Mouse (Mus musculus): ENCODE data around the gene Btn2a2. TPM values are rescaled to one million over a fixed set of nuclear protein-coding genes. Genes with fewer than 3 reads are reported as not detected.

Btn2a2 gene
- total and polyA plus RNA-seq, 3 experiments = 1.2 to 2.1 (median 1.3) TPM

DNA sequence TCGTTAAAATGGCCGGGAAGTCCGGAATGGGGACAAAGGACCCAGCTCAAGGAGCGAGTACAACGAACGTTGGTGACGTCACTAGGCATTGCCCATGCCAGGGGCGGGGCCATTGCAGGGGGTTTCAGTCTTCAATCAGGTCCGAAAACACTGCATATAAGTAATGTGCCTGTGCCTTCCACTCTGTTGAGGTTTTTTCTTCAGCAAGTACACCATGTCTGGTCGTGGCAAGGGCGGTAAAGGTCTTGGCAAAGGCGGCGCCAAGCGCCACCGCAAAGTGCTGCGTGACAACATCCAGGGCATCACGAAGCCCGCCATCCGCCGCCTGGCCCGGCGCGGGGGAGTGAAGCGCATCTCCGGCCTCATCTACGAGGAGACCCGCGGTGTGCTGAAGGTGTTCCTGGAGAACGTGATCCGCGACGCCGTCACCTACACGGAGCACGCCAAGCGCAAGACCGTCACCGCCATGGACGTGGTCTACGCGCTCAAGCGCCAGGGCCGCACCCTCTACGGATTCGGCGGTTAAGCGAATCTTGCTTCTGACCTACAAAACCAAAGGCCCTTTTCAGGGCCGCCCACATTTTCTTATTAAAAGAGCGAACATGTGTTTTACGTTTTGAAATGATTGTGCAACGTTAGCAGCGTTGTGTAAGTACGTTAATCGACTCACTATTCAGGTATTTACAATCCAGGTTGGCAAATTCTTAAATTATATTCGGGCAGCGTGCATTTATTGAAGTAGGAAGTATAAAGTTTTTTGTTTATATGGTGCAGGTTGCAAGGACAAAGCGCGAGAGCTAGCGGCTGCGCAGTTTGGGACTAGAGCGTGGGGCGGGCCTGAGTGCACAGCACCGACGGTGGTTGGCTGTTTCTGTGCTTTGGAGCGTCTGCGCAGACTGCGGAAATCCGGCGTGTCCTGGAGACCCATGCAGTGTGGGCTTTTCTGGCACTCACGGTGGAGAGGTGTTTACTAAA is 42.5 kb upstream of the Btn2a2 start, which contains the start of gene Hist1h4h (continued):
- TF ChIP-seq MEF2A (IDR thresholded peaks at IDR 0.05; ENCODE audit: borderline replicate concordance, low read depth, low read length) = peak; percentile 60
- peak; percentile 89 for TF ChIP-seq TCF12 (IDR thresholded peaks at IDR 0.05; ENCODE audit: low read depth, low read length)
- TF ChIP-seq TBP (conservative IDR thresholded peaks at IDR 0.05; ENCODE audit: low read depth, low read length) = peak; percentile 99
- TF ChIP-seq NRF1 (IDR thresholded peaks at IDR 0.05; ENCODE audit: low read depth, low read length) = peak; percentile 87
- peak; percentile 70 for TF ChIP-seq MYC (IDR thresholded peaks at IDR 0.05; ENCODE audit: low read depth, low read length)
- TF ChIP-seq JUN (IDR thresholded peaks at IDR 0.05; ENCODE audit: insufficient read depth, low read depth, low read length) = peak; percentile 60
- no peak for TF ChIP-seq EP300 (IDR thresholded peaks at IDR 0.05; ENCODE audit: low read length)
- TF ChIP-seq RAD21 (IDR thresholded peaks at IDR 0.05; ENCODE audit: low read depth, low read length) = no peak
- peak; percentile 97 for TF ChIP-seq RCOR1 (conservative IDR thresholded peaks at IDR 0.05; ENCODE audit: low read depth, low read length)
- peak; percentile 76 for TF ChIP-seq MAZ (IDR thresholded peaks at IDR 0.05; ENCODE audit: low read depth, low read length)
- TF ChIP-seq ZNF384 (IDR thresholded peaks at IDR 0.05; ENCODE audit: low read depth, low read length) = peak; percentile 81
- TF ChIP-seq UBTF (IDR thresholded peaks at IDR 0.05; ENCODE audit: low read depth, low read length) = no peak; the same call in 1 of the 2 replicates
- TF ChIP-seq KAT2A (IDR thresholded peaks at IDR 0.05; ENCODE audit: insufficient replicate concordance, low read length) = 0 out of 2 replicates have a peak, but pooled peaks have one; percentile 66
- peak; percentile 90 for TF ChIP-seq MAX (IDR thresholded peaks at IDR 0.05; ENCODE audit: low read length)
- peak; percentile 12; the same call in 1 of the 2 replicates for TF ChIP-seq USF2 (conservative IDR thresholded peaks at IDR 0.05; ENCODE audit: low read depth, low read length)
- TF ChIP-seq ELF1 (IDR thresholded peaks at IDR 0.05; ENCODE audit: low read depth, low read length) = peak; percentile 94

DNA sequence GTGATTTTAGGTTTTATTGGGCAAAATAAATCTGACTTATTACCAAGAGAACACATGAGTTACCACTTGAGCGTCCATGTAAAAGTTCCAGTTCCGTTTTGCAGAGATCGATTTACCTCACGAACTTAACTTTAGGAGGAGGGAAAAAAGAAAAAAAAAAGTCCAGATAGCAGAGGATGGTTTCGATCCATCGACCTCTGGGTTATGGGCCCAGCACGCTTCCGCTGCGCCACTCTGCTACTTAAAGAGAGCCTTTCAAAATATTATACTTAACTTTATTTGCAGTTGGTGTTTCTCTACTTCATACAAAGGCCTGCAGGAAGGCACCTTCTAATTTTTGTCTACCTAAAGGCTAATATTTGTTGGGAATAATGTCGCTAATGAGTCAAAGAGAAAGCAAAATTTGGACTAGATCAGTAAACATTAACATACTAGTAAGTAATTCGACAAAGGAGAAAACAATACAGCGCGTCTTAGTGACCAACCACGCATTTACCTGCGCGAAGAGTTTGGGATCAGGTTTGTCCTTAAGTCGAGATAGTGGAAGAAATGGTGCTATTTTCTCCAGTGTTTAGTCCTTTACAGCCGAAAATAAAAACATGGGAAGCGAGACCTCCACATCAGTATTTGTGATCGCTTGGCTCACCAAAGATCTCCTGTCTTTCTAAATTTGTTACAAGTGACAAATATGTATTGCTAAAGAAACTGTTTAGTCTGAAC is 41.7 kb upstream of the Btn2a2 start:
- Histone ChIP-seq H3K9me3 (replicated peaks; ENCODE audit: low read length) (no peaks in the 10 kb centered on the region), H3K27me3 (replicated peaks) (no peaks in the 10 kb centered on the region), H3K4me1 (ENCODE audit: control insufficient read depth in 1 of 2, insufficient read depth in 2 of 2) (peaks cover 7 to 32% of the 10 kb centered on the region in 2 experiments), H3K27ac (ENCODE audit: insufficient read depth, low read depth) (peak overlapping the region; percentile 74), H3K4me3 (replicated peaks in 1 of 3; ENCODE audit: low read depth in 2 of 3, low read length in 2 of 3, poor library complexity in 1 of 3) (peak overlapping the region; percentile 58 to 67 (median 67)), H3K9ac (ENCODE audit: insufficient read depth, low read depth) (peak overlapping the region; percentile 89), H3K79me2 (replicated peaks; ENCODE audit: control insufficient read depth, extremely low read depth, insufficient read depth, poor library complexity, severe bottlenecking) (no peaks in the 10 kb centered on the region), H3K4me2 (ENCODE audit: insufficient read depth, low read depth, poor library complexity, severe bottlenecking) (peak overlapping the region; percentile 80), H3K36me3 (replicated peaks in 1 of 2; ENCODE audit: control insufficient read depth in 1 of 2, insufficient read depth in 1 of 2, low read length in 1 of 2) (no peaks in the 10 kb centered on the region)
- peak; percentile 70 for DNase-seq (ENCODE audit: extremely low read depth)
- dilution Hi-C loops (cut with MboI; ENCODE audit: extremely low pct_ligation_motif_present, extremely low pct_unique_long_range_greater_than_20kb, low sequenced_read_pairs) = no loop called here
- TF ChIP-seq MEF2A (IDR thresholded peaks at IDR 0.05; ENCODE audit: borderline replicate concordance, low read depth, low read length) = no peak; the same call in 1 of the 2 replicates
- TF ChIP-seq ELF1 (IDR thresholded peaks at IDR 0.05; ENCODE audit: low read depth, low read length) = peak; percentile 98
- TF ChIP-seq MYC (IDR thresholded peaks at IDR 0.05; ENCODE audit: low read depth, low read length) = peak; percentile 73; the same call in 1 of the 2 replicates
- TF ChIP-seq KAT2A (IDR thresholded peaks at IDR 0.05; ENCODE audit: insufficient replicate concordance, low read length) = peak; percentile 74; the same call in 1 of the 2 replicates
- no peak for TF ChIP-seq MAZ (IDR thresholded peaks at IDR 0.05; ENCODE audit: low read depth, low read length)
- no peak for TF ChIP-seq PAX5 (IDR thresholded peaks at IDR 0.05; ENCODE audit: low read length)
- TF ChIP-seq EP300 (IDR thresholded peaks at IDR 0.05; ENCODE audit: low read length) = peak; percentile 37; the same call in 1 of the 2 replicates
- peak; percentile 62; the same call in 1 of the 2 replicates for TF ChIP-seq NRF1 (IDR thresholded peaks at IDR 0.05; ENCODE audit: low read depth, low read length)
- TF ChIP-seq MAFK (IDR thresholded peaks at IDR 0.05; ENCODE audit: insufficient replicate concordance, low read length) = peak; percentile 95
- no peak for TF ChIP-seq GABPA (IDR thresholded peaks at IDR 0.05; ENCODE audit: insufficient replicate concordance, low read depth, low read length)
- no peak for TF ChIP-seq CTCF (conservative IDR thresholded peaks at IDR 0.05 in 1 of 2, IDR thresholded peaks at IDR 0.05 in 1 of 2; ENCODE audit: low read depth in 2 of 2, low read length in 2 of 2)
- 0 out of 2 replicates have a peak, but pooled peaks have one; percentile 53 for TF ChIP-seq SIN3A (IDR thresholded peaks at IDR 0.05; ENCODE audit: low read length)
- TF ChIP-seq TBP (conservative IDR thresholded peaks at IDR 0.05; ENCODE audit: low read depth, low read length) = peak; percentile 100
- TF ChIP-seq UBTF (IDR thresholded peaks at IDR 0.05; ENCODE audit: low read depth, low read length) = no peak
- TF ChIP-seq ZNF384 (IDR thresholded peaks at IDR 0.05; ENCODE audit: low read depth, low read length) = peak; percentile 82
- no peak; the same call in 1 of the 2 replicates for TF ChIP-seq POLR2A (IDR thresholded peaks at IDR 0.05; ENCODE audit: low read depth, low read length)
- peak; percentile 42; the same call in 1 of the 2 replicates for TF ChIP-seq HCFC1 (IDR thresholded peaks at IDR 0.05; ENCODE audit: low read depth, low read length)
- TF ChIP-seq E2F4 (IDR thresholded peaks at IDR 0.05; ENCODE audit: insufficient replicate concordance, low read depth, low read length) = peak; percentile 92
- no peak; the same call in 1 of the 2 replicates for TF ChIP-seq IRF4 (IDR thresholded peaks at IDR 0.05; ENCODE audit: low read depth, low read length)
- no peak for TF ChIP-seq TCF12 (IDR thresholded peaks at IDR 0.05; ENCODE audit: low read depth, low read length)
- TF ChIP-seq RCOR1 (conservative IDR thresholded peaks at IDR 0.05; ENCODE audit: low read depth, low read length) = no peak
- no peak for TF ChIP-seq ZKSCAN1 (IDR thresholded peaks at IDR 0.05; ENCODE audit: borderline replicate concordance, low read depth, low read length)
- in situ Hi-C loops (cut with MboI; ENCODE audit: low pct_ligation_motif_present, low pct_unique_long_range_greater_than_20kb, low sequenced_read_pairs) = no loop called here
